Mouse (Mus musculus): Measurements from ENCODE around the gene Prdm4. TPM values are rescaled to one million over a fixed set of nuclear protein-coding genes. Genes with fewer than 3 reads are reported as not detected.

Gene Prdm4
- total and polyA plus RNA-seq, 3 experiments: 19.0 to 27.9 (median 23.2) TPM

DNA sequence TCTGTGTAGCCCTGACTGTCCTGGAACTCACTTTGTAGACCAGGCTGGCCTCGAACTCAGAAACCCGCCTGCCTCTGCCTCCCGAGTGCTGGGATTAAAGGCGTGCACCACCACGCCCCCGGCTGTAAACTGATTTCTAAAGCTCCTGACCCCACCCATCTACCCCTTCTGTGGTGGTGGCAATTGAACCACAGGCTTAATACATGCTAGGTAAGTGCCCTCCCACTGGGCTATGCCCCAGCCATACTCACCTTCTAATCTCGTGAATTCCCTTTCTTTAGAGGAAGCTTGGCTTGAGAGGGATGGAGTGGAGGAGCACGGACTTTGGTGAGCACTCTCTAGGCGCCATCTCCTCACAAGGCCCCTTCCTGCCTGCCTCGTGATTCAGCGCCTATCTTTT is 13.0 kb upstream of the Prdm4 start:
- DNase-seq (ENCODE audit: extremely low read depth): no peak
- Histone ChIP-seq H3K27me3 (replicated peaks) (peaks cover 23% of the 10 kb centered on the region), H3K36me3 (replicated peaks in 1 of 2; ENCODE audit: control insufficient read depth in 1 of 2, insufficient read depth in 1 of 2, low read length in 1 of 2) (peaks cover 0 to under 1% of the 10 kb centered on the region in 2 experiments), H3K4me2 (ENCODE audit: insufficient read depth, low read depth, poor library complexity, severe bottlenecking) (no peak overlapping the region), H3K4me3 (replicated peaks in 1 of 3; ENCODE audit: low read depth in 2 of 3, low read length in 2 of 3, poor library complexity in 1 of 3) (no peak overlapping the region), H3K9me3 (replicated peaks; ENCODE audit: low read length) (no peaks in the 10 kb centered on the region), H3K9ac (ENCODE audit: insufficient read depth, low read depth) (no peak overlapping the region), H3K27ac (ENCODE audit: insufficient read depth, low read depth) (no peak overlapping the region), H3K79me2 (replicated peaks; ENCODE audit: control insufficient read depth, extremely low read depth, insufficient read depth, poor library complexity, severe bottlenecking) (no peaks in the 10 kb centered on the region), H3K4me1 (ENCODE audit: control insufficient read depth in 1 of 2, insufficient read depth in 2 of 2) (peaks cover 8 to 25% of the 10 kb centered on the region in 2 experiments)
- TF ChIP-seq TBP (conservative IDR thresholded peaks at IDR 0.05; ENCODE audit: low read depth, low read length) (no peak), ZKSCAN1 (IDR thresholded peaks at IDR 0.05; ENCODE audit: borderline replicate concordance, low read depth, low read length) (no peak), CHD2 (IDR thresholded peaks at IDR 0.05; ENCODE audit: low read length) (no peak)
- in situ Hi-C loops (cut with MboI; ENCODE audit: low pct_ligation_motif_present, low pct_unique_long_range_greater_than_20kb, low sequenced_read_pairs) (no loop called here), dilution Hi-C loops (cut with MboI; ENCODE audit: extremely low pct_ligation_motif_present, extremely low pct_unique_long_range_greater_than_20kb, low sequenced_read_pairs) (no loop called here)

DNA sequence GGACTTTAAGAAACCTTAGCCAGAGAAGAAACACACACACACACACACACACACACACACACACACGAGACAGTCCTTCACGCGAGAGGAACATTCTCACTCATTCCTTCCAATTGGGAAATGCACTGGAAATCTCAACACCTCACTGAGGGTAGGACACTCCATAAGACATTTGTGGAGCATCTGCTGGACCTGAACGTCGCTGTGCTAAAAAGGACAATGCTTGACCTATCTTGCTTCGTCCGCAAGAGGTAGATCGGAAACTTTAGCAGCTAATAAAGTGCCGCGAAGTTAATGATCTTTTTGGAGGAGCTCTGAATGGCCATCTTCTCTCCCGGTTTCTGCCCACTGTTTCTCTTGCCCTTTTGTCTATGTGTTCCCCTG is 12.3 kb upstream of the Prdm4 start:
- dilution Hi-C loops (cut with MboI; ENCODE audit: extremely low pct_ligation_motif_present, extremely low pct_unique_long_range_greater_than_20kb, low sequenced_read_pairs) (no loop called here), in situ Hi-C loops (cut with MboI; ENCODE audit: low pct_ligation_motif_present, low pct_unique_long_range_greater_than_20kb, low sequenced_read_pairs) (no loop called here)
- Histone ChIP-seq H3K27ac (ENCODE audit: insufficient read depth, low read depth) (no peak overlapping the region), H3K36me3 (replicated peaks in 1 of 2; ENCODE audit: control insufficient read depth in 1 of 2, insufficient read depth in 1 of 2, low read length in 1 of 2) (no peaks in the 10 kb centered on the region), H3K79me2 (replicated peaks; ENCODE audit: control insufficient read depth, extremely low read depth, insufficient read depth, poor library complexity, severe bottlenecking) (no peaks in the 10 kb centered on the region), H3K9me3 (replicated peaks; ENCODE audit: low read length) (no peaks in the 10 kb centered on the region), H3K4me2 (ENCODE audit: insufficient read depth, low read depth, poor library complexity, severe bottlenecking) (peak overlapping the region; percentile 99), H3K9ac (ENCODE audit: insufficient read depth, low read depth) (peak overlapping the region; percentile 69), H3K4me3 (replicated peaks in 1 of 3; ENCODE audit: low read depth in 2 of 3, low read length in 2 of 3, poor library complexity in 1 of 3) (peak overlapping the region in 2 of 3 experiments; percentile 34 to 55), H3K27me3 (replicated peaks) (peaks cover 23% of the 10 kb centered on the region), H3K4me1 (ENCODE audit: control insufficient read depth in 1 of 2, insufficient read depth in 2 of 2) (peaks cover 8 to 25% of the 10 kb centered on the region in 2 experiments)
- TF ChIP-seq MAFK (IDR thresholded peaks at IDR 0.05; ENCODE audit: insufficient replicate concordance, low read length): no peak
- TF ChIP-seq KAT2A (IDR thresholded peaks at IDR 0.05; ENCODE audit: insufficient replicate concordance, low read length): no peak
- TF ChIP-seq NELFE (IDR thresholded peaks at IDR 0.05; ENCODE audit: low read depth, low read length): no peak
- TF ChIP-seq MYC (IDR thresholded peaks at IDR 0.05; ENCODE audit: low read depth, low read length): no peak
- TF ChIP-seq UBTF (IDR thresholded peaks at IDR 0.05; ENCODE audit: low read depth, low read length): no peak
- TF ChIP-seq MAX (IDR thresholded peaks at IDR 0.05; ENCODE audit: low read length): no peak; the same call in 1 of the 2 replicates
- TF ChIP-seq IRF4 (IDR thresholded peaks at IDR 0.05; ENCODE audit: low read depth, low read length): no peak
- TF ChIP-seq SMC3 (IDR thresholded peaks at IDR 0.05; ENCODE audit: low read depth, low read length): no peak
- TF ChIP-seq MEF2A (IDR thresholded peaks at IDR 0.05; ENCODE audit: borderline replicate concordance, low read depth, low read length): no peak
- TF ChIP-seq USF1 (IDR thresholded peaks at IDR 0.05; ENCODE audit: low read depth, low read length): no peak
- TF ChIP-seq RCOR1 (conservative IDR thresholded peaks at IDR 0.05; ENCODE audit: low read depth, low read length): no peak
- TF ChIP-seq ZNF384 (IDR thresholded peaks at IDR 0.05; ENCODE audit: low read depth, low read length): no peak
- TF ChIP-seq POLR2A (IDR thresholded peaks at IDR 0.05; ENCODE audit: low read depth, low read length): no peak
- no peak for TF ChIP-seq CHD2 (IDR thresholded peaks at IDR 0.05; ENCODE audit: low read length)
- no peak for TF ChIP-seq TCF12 (IDR thresholded peaks at IDR 0.05; ENCODE audit: low read depth, low read length)
- TF ChIP-seq CHD1 (IDR thresholded peaks at IDR 0.05; ENCODE audit: low read depth, low read length): no peak
- no peak for TF ChIP-seq RAD21 (IDR thresholded peaks at IDR 0.05; ENCODE audit: low read depth, low read length)
- DNase-seq (ENCODE audit: extremely low read depth): no peak
